Mouse (Mus musculus): ENCODE data around the gene Srpr. TPM values are rescaled to one million over a fixed set of nuclear protein-coding genes. Genes with fewer than 3 reads are reported as not detected.
A peak's percentile ranks its signal among the peaks of the same experiment; 100 is the strongest.

Srpr gene
- polyA plus RNA-seq, 1 experiment from 2014 or later, result 148 TPM

DNA sequence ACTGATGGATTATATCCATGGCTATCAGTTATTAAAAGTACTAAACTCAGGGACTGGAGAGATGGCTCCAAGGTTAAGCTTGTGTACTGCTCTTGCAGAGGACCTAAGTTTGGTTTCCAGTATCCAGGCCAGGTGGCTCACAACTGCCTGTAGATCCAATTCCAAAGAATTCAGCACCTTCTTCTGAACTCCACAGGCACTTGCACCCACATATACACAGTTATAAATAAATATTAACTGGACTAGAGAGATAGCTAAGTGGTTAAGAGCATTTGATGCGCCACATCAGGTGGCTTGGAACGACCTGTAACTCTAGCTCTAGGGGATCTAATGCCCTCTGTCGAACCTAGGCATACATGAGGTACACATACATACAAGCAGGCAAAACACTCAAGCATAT is 28.7 kb downstream of the Srpr start:
- no peak for ATAC-seq (ENCODE audit: low FRiP score, low read depth)
- no peaks in the 10 kb centered on the region for H3K9me3 ChIP-seq
- no peak overlapping the region for H3K4me3 ChIP-seq
- H3K4me2 ChIP-seq (replicated peaks), result no peak overlapping the region
- no peaks in the 10 kb centered on the region for H3K27me3 ChIP-seq
- H3K9ac ChIP-seq, result no peak overlapping the region
- 87% methylated on average over 3 of the region's 3 CpGs for WGBS
- no peaks in the 10 kb centered on the region for H3K4me1 ChIP-seq
- peaks cover 46% of the 10 kb centered on the region for H3K36me3 ChIP-seq
- no peak overlapping the region for H3K27ac ChIP-seq

DNA sequence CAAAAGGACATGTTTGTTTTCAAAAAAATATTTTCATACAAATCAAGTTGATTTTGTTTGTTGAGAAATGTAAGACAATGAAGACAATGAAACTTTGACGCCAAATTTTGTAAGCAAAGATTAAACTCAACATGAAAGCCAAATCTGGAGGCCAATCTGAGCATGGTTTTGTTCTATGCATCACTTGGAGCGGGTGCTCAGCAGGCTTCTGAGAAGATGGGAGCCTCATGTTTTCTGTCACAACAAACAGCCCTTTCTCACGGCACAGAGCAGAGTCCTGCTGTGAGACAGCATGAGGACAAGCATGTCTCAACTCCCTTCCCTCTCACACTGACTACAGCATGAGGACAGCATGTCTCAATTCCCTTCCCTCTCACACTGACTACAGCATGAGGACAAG is 36.0 kb downstream of the Srpr start:
- no peak overlapping the region for H3K27ac ChIP-seq
- H3K36me3 ChIP-seq, result peaks cover 40% of the 10 kb centered on the region
- ATAC-seq (ENCODE audit: low FRiP score, low read depth), result no peak
- no peak overlapping the region for H3K4me3 ChIP-seq
- WGBS, result 72% methylated on average over 3 of the region's 3 CpGs
- no peak overlapping the region for H3K4me2 ChIP-seq (replicated peaks)
- H3K4me1 ChIP-seq, result no peaks in the 10 kb centered on the region
- no peaks in the 10 kb centered on the region for H3K27me3 ChIP-seq
- no peak overlapping the region for H3K9ac ChIP-seq
- H3K9me3 ChIP-seq, result no peaks in the 10 kb centered on the region

DNA sequence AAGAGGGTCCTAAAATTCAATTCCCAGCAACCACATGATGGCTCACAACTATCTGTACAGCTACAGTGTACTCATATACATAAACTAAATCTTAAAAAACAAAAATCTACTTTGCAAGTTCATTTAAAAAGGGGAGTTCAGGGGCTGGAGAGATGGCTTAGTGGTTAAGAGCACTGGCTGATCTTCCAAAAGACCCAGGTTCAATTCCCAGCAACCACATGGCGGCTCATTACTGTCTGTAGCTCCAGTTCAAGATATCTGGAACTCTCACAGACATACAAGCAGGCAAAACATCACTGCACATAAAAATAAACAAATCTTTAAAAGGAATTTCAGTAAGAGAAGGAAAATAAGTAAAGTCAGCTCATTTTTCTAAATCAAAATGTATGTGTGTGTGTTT is 38.4 kb downstream of the Srpr start:
- no peak for ATAC-seq (ENCODE audit: low FRiP score, low read depth)

DNA sequence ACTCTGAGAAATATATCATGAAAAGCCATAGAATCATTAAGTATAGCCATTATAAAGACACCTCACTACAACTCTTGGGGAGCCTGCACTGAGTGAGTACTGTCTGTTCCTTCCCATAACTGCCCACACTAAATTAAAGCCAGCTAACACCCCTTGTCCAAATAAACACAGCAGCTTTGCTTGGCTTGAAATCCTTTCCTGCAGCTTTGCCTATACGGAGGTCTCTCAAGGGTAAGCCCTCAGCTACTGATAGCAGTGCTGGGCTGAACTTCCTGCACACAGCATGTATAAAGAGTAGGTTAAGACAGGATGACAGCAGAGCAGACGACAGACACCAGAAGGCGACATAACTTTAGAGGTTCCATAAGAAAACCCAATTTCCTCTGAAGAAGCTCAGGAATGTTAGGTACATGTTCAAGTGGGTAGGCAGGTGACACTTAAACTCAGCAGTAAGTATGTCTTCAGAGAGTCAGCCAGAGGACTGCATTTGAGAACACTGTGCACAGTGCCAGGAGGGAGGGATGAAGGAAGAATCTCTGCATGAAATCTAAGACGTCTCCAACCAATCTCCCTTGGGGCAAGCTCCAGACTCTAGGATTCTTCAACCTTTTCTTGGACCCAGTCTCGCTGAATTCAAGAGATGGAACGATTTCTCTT is 39.1 kb downstream of the Srpr start:
- Histone ChIP-seq H3K36me3 (peaks cover 15% of the 10 kb centered on the region), H3K4me2 (replicated peaks) (no peak overlapping the region), H3K4me1 (no peaks in the 10 kb centered on the region), H3K27ac (no peak overlapping the region), H3K9ac (no peak overlapping the region), H3K4me3 (no peak overlapping the region), H3K27me3 (no peaks in the 10 kb centered on the region), H3K9me3 (no peaks in the 10 kb centered on the region)
- WGBS, result 72% methylated on average over 6 of the region's 6 CpGs
- no peak for ATAC-seq (ENCODE audit: low FRiP score, low read depth)

More for the DNA sequence above, 38.4 kb downstream of the Srpr start:
- no peak overlapping the region for H3K4me3 ChIP-seq
- H3K27ac ChIP-seq, result no peak overlapping the region
- H3K27me3 ChIP-seq, result no peaks in the 10 kb centered on the region
- H3K4me1 ChIP-seq, result no peaks in the 10 kb centered on the region
- H3K36me3 ChIP-seq, result peaks cover 20% of the 10 kb centered on the region
- H3K9me3 ChIP-seq, result no peaks in the 10 kb centered on the region
- H3K4me2 ChIP-seq (replicated peaks), result no peak overlapping the region
- 95% methylated on average over 1 of the region's 1 CpGs for WGBS
- no peak overlapping the region for H3K9ac ChIP-seq

DNA sequence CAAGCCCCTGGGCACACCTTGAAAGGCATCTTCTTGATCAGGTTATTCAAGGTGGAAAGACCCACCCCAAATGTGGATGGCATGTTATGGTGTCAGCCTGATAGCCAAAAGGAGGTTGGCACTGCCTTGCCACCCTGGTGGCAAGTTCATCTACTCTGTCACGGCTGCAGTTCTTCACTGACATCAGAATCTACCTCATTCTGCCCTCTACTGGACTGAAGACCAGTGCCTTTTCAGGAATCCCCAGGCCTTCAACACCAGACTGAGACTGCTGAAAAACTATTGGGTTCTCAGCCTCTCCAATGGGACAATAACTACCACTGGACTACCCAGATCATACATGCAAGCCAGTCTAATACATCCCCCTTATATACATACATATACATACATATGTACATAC is 39.8 kb downstream of the Srpr start:
- Histone ChIP-seq H3K36me3 (peaks cover 8% of the 10 kb centered on the region), H3K4me1 (no peaks in the 10 kb centered on the region), H3K9ac (no peak overlapping the region), H3K27ac (no peak overlapping the region), H3K27me3 (no peaks in the 10 kb centered on the region), H3K9me3 (no peaks in the 10 kb centered on the region), H3K4me3 (no peak overlapping the region), H3K4me2 (replicated peaks) (no peak overlapping the region)
- ATAC-seq (ENCODE audit: low FRiP score, low read depth), result no peak
- WGBS, result 68% methylated on average over 1 of the region's 1 CpGs

DNA sequence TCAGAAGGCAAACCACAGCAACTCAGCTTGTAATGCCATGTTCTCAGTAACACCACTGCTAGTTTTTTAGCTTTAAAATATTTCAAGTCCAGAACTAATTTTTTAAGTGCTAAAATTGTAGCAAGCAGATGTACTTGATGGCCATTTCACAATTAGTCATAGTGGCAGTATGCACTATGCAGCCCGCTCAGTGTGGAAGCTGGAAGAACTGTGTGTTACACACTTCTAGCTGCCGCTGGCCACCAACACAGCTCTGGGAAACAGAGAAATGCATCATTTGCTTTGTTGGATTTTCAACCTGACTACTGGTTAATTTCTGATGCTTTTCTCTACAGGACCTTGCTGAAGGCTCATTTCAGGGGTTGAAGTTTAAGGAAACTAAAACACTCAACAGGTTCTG is 47.4 kb downstream of the Srpr start:
- H3K4me2 ChIP-seq (replicated peaks), result no peak overlapping the region
- WGBS, result 85% methylated on average over 2 of the region's 2 CpGs
- no peak overlapping the region for H3K27ac ChIP-seq
- H3K4me1 ChIP-seq, result peaks cover 15% of the 10 kb centered on the region
- no peaks in the 10 kb centered on the region for H3K9me3 ChIP-seq
- no peaks in the 10 kb centered on the region for H3K36me3 ChIP-seq
- no peak overlapping the region for H3K4me3 ChIP-seq
- no peaks in the 10 kb centered on the region for H3K27me3 ChIP-seq
- H3K9ac ChIP-seq, result no peak overlapping the region
- ATAC-seq (ENCODE audit: low FRiP score, low read depth), result no peak

DNA sequence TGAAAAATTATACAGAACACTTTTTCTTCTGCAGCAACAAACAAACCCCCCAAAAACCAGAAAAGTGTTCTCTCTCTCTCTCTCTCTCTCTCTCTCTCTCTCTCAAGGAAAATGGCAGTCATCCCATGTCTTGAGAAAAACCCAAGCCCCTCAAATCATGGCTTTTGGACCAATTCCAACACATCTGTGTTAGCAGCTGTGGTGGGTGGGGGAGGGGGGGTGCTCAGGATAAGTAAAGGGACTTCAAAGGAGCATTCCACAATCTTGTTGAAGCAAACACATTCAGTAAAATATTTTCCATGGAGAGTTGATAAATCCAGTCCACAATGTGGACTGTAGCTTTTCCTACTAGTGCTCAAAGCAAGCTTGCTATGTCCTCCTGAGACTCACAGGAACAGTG is 49.5 kb downstream of the Srpr start:
- H3K4me1 ChIP-seq, result peaks cover 15% of the 10 kb centered on the region
- peak; percentile 83 for ATAC-seq (ENCODE audit: low FRiP score, low read depth)
- no peak overlapping the region for H3K4me3 ChIP-seq
- H3K27me3 ChIP-seq, result no peaks in the 10 kb centered on the region
- H3K4me2 ChIP-seq (replicated peaks), result no peak overlapping the region
- H3K27ac ChIP-seq, result peak overlapping the region; percentile 61; the same call in 1 of the 2 replicates
- no peaks in the 10 kb centered on the region for H3K9me3 ChIP-seq
- H3K36me3 ChIP-seq, result no peaks in the 10 kb centered on the region
- no peak overlapping the region for H3K9ac ChIP-seq

DNA sequence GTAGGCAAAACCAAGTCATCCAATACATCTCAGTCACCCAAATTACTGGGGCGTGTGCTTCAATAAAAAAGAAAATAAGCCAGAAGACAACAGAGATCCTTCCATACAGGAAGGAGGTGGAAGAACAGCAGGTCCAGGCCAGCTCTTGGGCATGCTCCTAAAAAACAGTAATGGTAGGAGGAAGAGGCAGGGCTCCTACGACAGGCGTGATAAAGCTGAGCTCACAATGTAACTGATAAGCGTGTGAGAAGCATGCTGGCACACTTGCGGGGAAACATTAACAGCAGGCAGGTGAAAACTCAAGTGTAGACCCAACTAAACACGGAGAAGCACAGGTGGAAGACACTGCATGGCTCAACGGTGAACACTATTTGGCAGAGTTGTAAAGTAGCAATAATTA is 57.4 kb downstream of the Srpr start:
- H3K9ac ChIP-seq, result no peak overlapping the region
- WGBS, result 92% methylated on average over 7 of the region's 7 CpGs
- no peak for ATAC-seq (ENCODE audit: low FRiP score, low read depth)

DNA sequence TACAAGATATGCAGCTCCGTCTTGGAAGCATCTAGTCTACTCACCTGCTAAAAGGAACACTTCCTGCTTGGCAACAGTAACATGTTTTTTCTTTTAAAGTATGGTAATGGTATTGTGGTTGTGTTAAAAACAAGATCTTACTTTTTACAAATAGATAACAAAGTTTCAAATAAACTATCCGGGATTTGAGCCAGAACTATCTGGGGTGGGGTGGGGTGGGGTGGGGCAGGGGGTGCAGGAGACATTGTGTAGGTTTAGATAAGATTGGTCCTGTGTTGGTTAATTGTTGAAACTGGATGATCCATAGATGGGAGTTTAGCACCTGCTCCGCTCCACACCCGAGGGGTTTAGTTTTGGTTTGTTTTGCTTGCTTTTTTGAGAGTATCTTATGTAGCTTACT is 62.4 kb downstream of the Srpr start:
- ATAC-seq (ENCODE audit: low FRiP score, low read depth), result no peak
- H3K9ac ChIP-seq, result no peak overlapping the region
- no peaks in the 10 kb centered on the region for H3K27me3 ChIP-seq
- H3K36me3 ChIP-seq, result peaks cover 6% of the 10 kb centered on the region
- no peaks in the 10 kb centered on the region for H3K9me3 ChIP-seq
- H3K4me2 ChIP-seq (replicated peaks), result no peak overlapping the region
- H3K27ac ChIP-seq, result no peak overlapping the region
- peaks cover 9% of the 10 kb centered on the region for H3K4me1 ChIP-seq
- 90% methylated on average over 4 of the region's 4 CpGs for WGBS
- no peak overlapping the region for H3K4me3 ChIP-seq

More for the DNA sequence above, 57.4 kb downstream of the Srpr start:
- no peak overlapping the region for H3K27ac ChIP-seq
- no peaks in the 10 kb centered on the region for H3K27me3 ChIP-seq
- H3K4me2 ChIP-seq (replicated peaks), result no peak overlapping the region
- no peaks in the 10 kb centered on the region for H3K9me3 ChIP-seq
- peaks cover 3% of the 10 kb centered on the region for H3K36me3 ChIP-seq
- no peaks in the 10 kb centered on the region for H3K4me1 ChIP-seq
- H3K4me3 ChIP-seq, result no peak overlapping the region

DNA sequence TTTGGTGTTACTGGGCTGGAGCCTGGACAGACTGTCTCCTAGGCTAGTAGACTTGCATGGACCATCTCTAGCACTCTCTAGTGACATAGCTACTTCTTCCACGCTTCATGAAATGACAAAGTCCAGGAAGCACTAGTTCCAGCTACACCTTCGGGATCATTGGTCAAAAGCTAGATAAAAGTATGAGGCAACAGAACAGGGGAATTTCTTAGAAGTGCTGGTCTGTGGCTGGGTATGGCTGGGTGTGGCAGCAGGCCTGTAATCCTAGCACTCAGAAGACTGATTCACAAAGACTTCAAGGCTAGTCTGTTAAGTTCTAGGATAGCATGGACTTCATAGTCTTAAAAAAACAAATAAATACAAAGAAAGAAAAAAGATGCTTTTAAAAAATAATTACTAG is 63.5 kb downstream of the Srpr start:
- Histone ChIP-seq H3K27ac (no peak overlapping the region), H3K36me3 (peaks cover 5% of the 10 kb centered on the region; the same call in 1 of the 2 replicates), H3K9ac (no peak overlapping the region), H3K4me1 (peaks cover 12% of the 10 kb centered on the region), H3K27me3 (no peaks in the 10 kb centered on the region), H3K9me3 (no peaks in the 10 kb centered on the region), H3K4me3 (no peak overlapping the region), H3K4me2 (replicated peaks) (no peak overlapping the region)
- 95% methylated on average over 2 of the region's 2 CpGs for WGBS
- no peak for ATAC-seq (ENCODE audit: low FRiP score, low read depth)

DNA sequence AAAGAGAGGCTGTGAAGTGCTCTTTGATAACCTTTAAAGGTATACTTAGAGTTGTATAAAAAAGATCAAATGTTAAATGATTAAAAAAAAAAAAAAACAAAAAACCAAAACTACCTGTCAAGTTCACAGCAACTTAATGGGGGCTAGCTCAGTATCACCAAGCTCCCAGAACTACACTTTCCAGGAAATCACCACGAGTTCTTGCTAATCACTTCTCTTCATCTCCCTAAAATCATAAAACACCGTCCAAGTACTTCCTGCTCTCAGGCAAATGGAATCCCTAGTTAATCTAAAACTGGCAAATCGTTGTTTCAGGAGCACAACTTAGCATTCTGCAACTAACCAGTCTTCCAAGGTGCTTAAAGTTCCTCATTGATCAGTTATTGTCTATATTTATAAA is 64.5 kb downstream of the Srpr start:
- WGBS, result 61% methylated on average over 3 of the region's 3 CpGs
- Histone ChIP-seq H3K4me3 (no peak overlapping the region), H3K36me3 (peaks cover 5% of the 10 kb centered on the region; the same call in 1 of the 2 replicates), H3K27ac (no peak overlapping the region), H3K9me3 (no peaks in the 10 kb centered on the region), H3K4me1 (peaks cover 19% of the 10 kb centered on the region), H3K9ac (no peak overlapping the region), H3K4me2 (replicated peaks) (no peak overlapping the region), H3K27me3 (no peaks in the 10 kb centered on the region)
- no peak for ATAC-seq (ENCODE audit: low FRiP score, low read depth)

DNA sequence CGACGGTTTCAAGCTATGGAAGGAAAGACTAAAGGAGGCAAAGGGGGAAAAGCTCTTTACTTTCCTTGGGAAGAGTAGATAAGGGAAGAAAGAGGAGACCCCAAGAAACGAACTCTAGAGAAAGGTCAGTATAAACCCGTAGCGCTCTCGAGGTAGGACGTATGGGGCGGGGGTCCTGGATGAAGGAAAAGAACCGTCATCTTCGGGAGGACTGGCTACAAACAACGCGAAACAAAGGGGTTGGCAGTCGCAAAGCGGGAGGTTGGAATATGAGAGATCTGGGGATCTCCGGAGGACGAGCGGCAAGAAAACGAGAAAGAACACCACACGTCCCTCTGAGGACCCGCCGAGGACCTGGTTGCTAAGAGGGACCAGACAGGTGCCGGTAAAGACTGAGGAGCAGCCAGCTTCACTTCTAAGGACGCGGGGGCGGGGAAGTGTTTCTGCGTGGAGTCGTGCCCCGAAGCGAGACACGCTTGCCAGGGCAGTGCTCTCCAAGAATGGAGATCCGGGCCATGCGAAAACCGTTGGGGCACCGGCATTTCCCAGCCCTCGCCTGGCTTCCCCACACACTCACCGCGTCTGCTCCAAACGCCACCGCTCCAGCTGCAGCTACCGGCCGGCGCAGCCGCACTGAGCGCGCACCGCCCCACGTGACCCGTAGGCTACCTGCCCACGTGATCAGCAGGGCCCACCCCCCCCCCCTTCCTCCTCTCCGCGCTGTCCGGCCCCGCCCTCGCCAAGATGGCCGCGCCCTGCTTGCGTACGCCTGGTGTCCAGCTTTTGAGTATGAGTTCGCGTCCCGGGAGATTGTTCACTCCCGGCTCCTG is 67.4 kb downstream of the Srpr start, which contains the start of the genes Fam118b and Rpusd4:
Gene Fam118b (minus strand): TSS at position 660 of the 830 bp plus-strand sequence.
Gene Rpusd4 (plus strand): TSS at position 720 of the 830 bp plus-strand sequence.
- Histone ChIP-seq H3K9ac (peak within 1 kb of the TSS; percentile 82), H3K4me3 (peak within 1 kb of the TSS; percentile 76), H3K9me3 (no peaks in the 10 kb centered on the region), H3K4me2 (replicated peaks) (peak within 1 kb of the TSS; percentile 85), H3K27ac (peak within 1 kb of the TSS; percentile 63; the same call in 1 of the 2 replicates), H3K36me3 (peaks cover 27% of the 10 kb centered on the region), H3K27me3 (no peaks in the 10 kb centered on the region), H3K4me1 (peaks cover 19% of the 10 kb centered on the region)
- WGBS, result under 1% methylated on average over 62 of the region's 62 CpGs
- ATAC-seq (ENCODE audit: low FRiP score, low read depth), result peak; percentile 93
